Mouse (Mus musculus) limb, embryonic 14.5 days (tissue): ENCODE data around the gene Zgrf1. TPM values are rescaled to one million over a fixed set of nuclear protein-coding genes. Genes with fewer than 3 reads are reported as not detected.

ENCODE experiments used
- ATAC-seq: fragments of 200-750 bp; cut with Nextera tagmentation; 2 replicates; pipeline ENCODE4 v1.8.0; 2017; ENCODE audit warnings: low read depth, moderate number of reproducible peaks, moderate TSS enrichment; ENCODE audit not compliant: low FRiP score
- DNase-seq: peaks from one replicate; pipeline ENCODE4 v3.0.0-alpha.2; 2015; ENCODE audit warnings: low spot score
- H3K27ac ChIP-seq: fragments of 300-500 bp; sonication (generic); replicated peaks from 2 replicates; pipeline ENCODE4 v1.5.1; 2014; ENCODE audit warnings: low read depth, mild to moderate bottlenecking, low read length, moderate library complexity, mixed read lengths
- H3K27me3 ChIP-seq: fragments of 300-500 bp; sonication (generic); 2 replicates; pipeline ENCODE4 v1.6.1; 2014; ENCODE audit warnings: low read length, mixed read lengths; ENCODE audit not compliant: control insufficient read depth, insufficient read depth
- H3K36me3 ChIP-seq: fragments of 300-500 bp; sonication (generic); 2 replicates; pipeline ENCODE4 v1.6.1; 2014; ENCODE audit warnings: mild to moderate bottlenecking, low read length, moderate library complexity, mixed read lengths; ENCODE audit not compliant: control insufficient read depth, insufficient read depth
- H3K4me1 ChIP-seq: fragments of 300-500 bp; sonication (generic); 2 replicates; pipeline ENCODE4 v1.6.1; 2014; ENCODE audit warnings: antibody characterized with exemption, low read length, mixed read lengths; ENCODE audit not compliant: control insufficient read depth, insufficient read depth
- H3K4me2 ChIP-seq: fragments of 300-500 bp; sonication (generic); replicated peaks from 2 replicates; pipeline ENCODE4 v1.6.1; 2014; ENCODE audit warnings: low read depth, mild to moderate bottlenecking, low read length, moderate library complexity; ENCODE audit not compliant: severe bottlenecking
- H3K4me3 ChIP-seq: fragments of 300-500 bp; sonication (generic); replicated peaks from 2 replicates; pipeline ENCODE4 v1.5.1; 2014; ENCODE audit warnings: low read length
- H3K9ac ChIP-seq: fragments of 300-500 bp; sonication (generic); 2 replicates; pipeline ENCODE4 v1.6.1; 2014; ENCODE audit warnings: mild to moderate bottlenecking, low read depth, low read length, moderate library complexity; ENCODE audit not compliant: severe bottlenecking
- H3K9me3 ChIP-seq: fragments of 300-500 bp; sonication (generic); 2 replicates; pipeline ENCODE4 v1.6.1; 2016; ENCODE audit warnings: low read length; ENCODE audit not compliant: control insufficient read depth
- POLR2A ChIP-seq: fragments of 200-500 bp; IDR thresholded peaks from 2 replicates; pipeline ENCODE4 v1.8.0; 2012; ENCODE audit warnings: inconsistent platforms, mild to moderate bottlenecking, moderate library complexity, borderline replicate concordance; ENCODE audit not compliant: insufficient read depth, insufficient read length; ENCODE audit errors: extremely low read depth
- WGBS: fragments of 180-500 bp; shearing (Covaris S2); extraction: QIAGEN DNeasy Blood & Tissue Kit; methylation state at CpG from one replicate; pipeline ENCODE4 v1.1.7; 2014; 5-methylcytosine and 5-hydroxymethylcytosine counted together
- polyA plus RNA-seq, 2 experiments: library from polyadenylated mRNA; depleted of rRNA in 1 of 2; stranded (reverse) in 1 of 2; unstranded in 1 of 2; fragments of >200 nt; fragmentation: Nextera tagmentation in 1 of 2; extraction: Ambion mirVana in 1 of 2; gene quantifications; 2 replicates each; pipeline versions ENCODE4 v1.2.1 to v1.2.3; 2012 to 2014

Zgrf1 gene
- polyA plus RNA-seq, 2 experiments, result 8.1 to 14.1 TPM

DNA sequence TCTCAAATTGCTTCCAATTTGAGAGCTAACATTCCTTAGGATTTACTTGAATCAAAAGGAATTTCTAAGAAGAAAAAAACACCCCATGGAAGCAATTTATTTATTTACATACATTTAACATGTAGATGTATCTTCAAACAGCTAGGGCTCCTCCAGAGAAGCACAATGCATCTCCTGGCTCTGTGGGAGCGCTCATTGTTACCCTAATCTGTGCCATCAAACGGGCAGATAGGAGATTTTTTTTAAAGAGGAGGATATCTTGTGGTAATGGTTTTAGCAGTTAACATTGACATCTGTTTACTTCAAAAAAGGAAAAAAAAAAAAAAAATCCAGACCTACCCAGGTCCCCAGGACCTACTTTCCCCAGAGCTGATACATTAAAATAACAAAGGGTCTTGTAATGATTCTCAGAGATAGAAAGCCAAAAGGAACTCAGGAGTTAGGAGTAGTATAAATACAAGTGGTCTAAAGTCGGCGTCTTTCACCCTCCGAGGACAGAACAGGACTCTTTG is 8.6 kb upstream of the Zgrf1 start:
- H3K36me3 ChIP-seq, result peaks cover 45% of the 10 kb centered on the region

DNA sequence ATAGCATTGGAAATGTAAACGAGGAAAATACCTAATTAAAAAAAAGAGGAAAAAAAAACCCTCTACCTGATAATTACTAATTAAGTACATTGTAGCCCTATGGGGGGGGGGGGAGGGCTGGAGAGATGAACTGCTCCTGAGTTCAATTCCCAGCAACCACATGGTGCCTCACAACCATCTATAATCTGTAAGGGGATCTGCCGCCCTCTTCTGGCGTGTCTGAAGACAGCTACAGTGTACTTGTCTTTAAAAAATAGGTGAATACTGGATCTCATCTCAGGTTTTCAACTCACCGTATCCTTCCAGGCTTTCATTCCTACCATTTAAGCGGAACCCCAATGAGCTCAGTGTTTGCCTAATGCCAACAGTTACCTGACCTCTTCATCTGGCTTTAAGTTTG is 5.4 kb upstream of the Zgrf1 start:
- Histone ChIP-seq H3K27ac (no peak overlapping the region), H3K4me3 (no peak overlapping the region), H3K9ac (no peak overlapping the region), H3K36me3 (peaks cover 35% of the 10 kb centered on the region), H3K9me3 (no peaks in the 10 kb centered on the region), H3K27me3 (no peaks in the 10 kb centered on the region), H3K4me2 (no peak overlapping the region), H3K4me1 (no peaks in the 10 kb centered on the region)
- no peak for ATAC-seq
- DNase-seq, result peak; percentile 26
- TF ChIP-seq POLR2A, result no peak
- WGBS, result 39% methylated on average over 5 of the region's 5 CpGs

More for the DNA sequence above, 8.6 kb upstream of the Zgrf1 start:
- no peaks in the 10 kb centered on the region for H3K9me3 ChIP-seq
- H3K4me3 ChIP-seq, result no peak overlapping the region
- no peak overlapping the region for H3K4me2 ChIP-seq
- ATAC-seq (no peak), DNase-seq (no peak)
- no peak for TF ChIP-seq POLR2A
- H3K4me1 ChIP-seq, result no peaks in the 10 kb centered on the region
- no peaks in the 10 kb centered on the region for H3K27me3 ChIP-seq
- no peak overlapping the region for H3K9ac ChIP-seq
- no peak overlapping the region for H3K27ac ChIP-seq
- WGBS, result 35% methylated on average over 5 of the region's 5 CpGs

DNA sequence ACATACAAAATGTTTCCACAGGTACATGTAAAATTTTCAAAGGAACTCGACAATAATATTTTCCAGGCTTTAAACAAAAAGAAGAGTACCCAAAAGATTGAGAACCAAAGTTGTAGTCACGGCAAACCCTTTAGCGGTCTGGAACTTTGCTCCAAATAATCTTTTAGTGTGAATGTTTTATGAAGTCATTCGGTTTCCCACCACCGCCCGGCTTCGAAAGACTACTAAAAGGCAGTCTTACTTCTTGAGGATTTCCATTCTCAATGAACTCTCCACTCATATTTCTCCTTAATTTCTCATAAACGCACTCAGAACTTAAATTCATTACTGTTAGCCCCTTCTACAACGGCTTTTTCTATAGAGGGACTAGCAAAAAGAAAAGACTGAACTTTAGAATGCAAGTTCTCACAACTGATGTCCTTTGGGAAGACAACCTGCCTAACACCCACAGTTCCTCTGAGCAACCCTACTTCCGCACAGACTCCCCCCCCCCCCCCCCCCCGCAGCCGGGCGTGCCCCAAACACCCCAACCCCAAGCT is 786 bp upstream of the Zgrf1 start:
- H3K4me3 ChIP-seq, result peak overlapping the region; percentile 74
- H3K9ac ChIP-seq, result peak overlapping the region; percentile 75
- H3K4me2 ChIP-seq, result peak overlapping the region; percentile 59
- H3K36me3 ChIP-seq, result peaks cover 14% of the 10 kb centered on the region
- H3K27ac ChIP-seq, result peak overlapping the region; percentile 93
- H3K9me3 ChIP-seq, result no peaks in the 10 kb centered on the region
- H3K27me3 ChIP-seq, result no peaks in the 10 kb centered on the region
- 6% methylated on average over 12 of the region's 13 CpGs for WGBS
- ATAC-seq, result no peak
- DNase-seq, result no peak
- no peak for TF ChIP-seq POLR2A
- peaks cover 5% of the 10 kb centered on the region; the same call in 1 of the 2 replicates for H3K4me1 ChIP-seq

DNA sequence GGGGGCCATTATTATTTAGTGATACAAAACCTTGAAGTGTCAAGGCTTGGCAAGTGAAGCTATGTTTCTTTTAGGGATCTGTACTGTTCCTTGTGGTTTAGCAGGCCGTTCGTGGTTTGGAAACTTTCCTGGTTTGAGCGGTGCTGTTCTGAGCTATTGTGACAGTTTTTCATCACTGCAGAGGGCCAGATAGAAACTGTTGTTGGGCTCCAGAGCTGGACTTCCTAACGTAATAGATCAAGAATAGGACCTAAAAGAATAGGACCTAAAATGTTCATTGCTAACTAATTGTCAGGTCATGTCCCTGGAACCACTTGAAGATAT is 393 bp downstream of the Zgrf1 start:
- H3K9ac ChIP-seq, result peak overlapping the region; percentile 75
- H3K4me1 ChIP-seq, result peaks cover 5% of the 10 kb centered on the region; the same call in 1 of the 2 replicates
- H3K4me2 ChIP-seq, result peak overlapping the region; percentile 64
- WGBS, result 1% methylated on average over 4 of the region's 4 CpGs
- DNase-seq (peak; percentile 9), ATAC-seq (no peak)
- H3K27me3 ChIP-seq, result no peaks in the 10 kb centered on the region
- no peak for TF ChIP-seq POLR2A
- H3K9me3 ChIP-seq, result no peaks in the 10 kb centered on the region
- H3K27ac ChIP-seq, result peak overlapping the region; percentile 93; the same call in 1 of the 2 replicates
- peak overlapping the region; percentile 74 for H3K4me3 ChIP-seq
- peaks cover 14% of the 10 kb centered on the region for H3K36me3 ChIP-seq

GRCm38 (mm10) chr3:127554723-127555122 is 1.4 kb downstream of the Zgrf1 start:
- WGBS, result 52% methylated on average over 5 of the region's 5 CpGs
- H3K4me3 ChIP-seq, result 0 out of 2 replicates have a peak overlapping the region, but pooled peaks have one; percentile 74
- H3K4me1 ChIP-seq, result peaks cover 5% of the 10 kb centered on the region; the same call in 1 of the 2 replicates
- DNase-seq (peak; percentile 40), ATAC-seq (no peak)
- no peak overlapping the region for H3K9ac ChIP-seq
- H3K27ac ChIP-seq, result no peak overlapping the region
- H3K4me2 ChIP-seq, result peak overlapping the region; percentile 64; the same call in 1 of the 2 replicates
- no peaks in the 10 kb centered on the region for H3K9me3 ChIP-seq
- H3K27me3 ChIP-seq, result no peaks in the 10 kb centered on the region
- no peak for TF ChIP-seq POLR2A
- H3K36me3 ChIP-seq, result peaks cover 14% of the 10 kb centered on the region
